Mouse (Mus musculus) mouse embryonic stem cell (cell line): ENCODE measurements around the gene P2ry12.

Experiments
- in situ Hi-C, 2 experiments: fragments of 300-500 bp; cut with MboI; formaldehyde crosslinking; loops; 1 replicate in 1 of 2; 3 replicates in 1 of 2; pipeline ENCODE4 v1.14.3; 2019 to 2020; ENCODE audit warnings: low sequenced_read_pairs in 2 of 2, low pct_unique_long_range_greater_than_20kb in 1 of 2, mixed read lengths in 1 of 2; ENCODE audit not compliant: unreplicated experiment in 1 of 2

Gene P2ry12

DNA sequence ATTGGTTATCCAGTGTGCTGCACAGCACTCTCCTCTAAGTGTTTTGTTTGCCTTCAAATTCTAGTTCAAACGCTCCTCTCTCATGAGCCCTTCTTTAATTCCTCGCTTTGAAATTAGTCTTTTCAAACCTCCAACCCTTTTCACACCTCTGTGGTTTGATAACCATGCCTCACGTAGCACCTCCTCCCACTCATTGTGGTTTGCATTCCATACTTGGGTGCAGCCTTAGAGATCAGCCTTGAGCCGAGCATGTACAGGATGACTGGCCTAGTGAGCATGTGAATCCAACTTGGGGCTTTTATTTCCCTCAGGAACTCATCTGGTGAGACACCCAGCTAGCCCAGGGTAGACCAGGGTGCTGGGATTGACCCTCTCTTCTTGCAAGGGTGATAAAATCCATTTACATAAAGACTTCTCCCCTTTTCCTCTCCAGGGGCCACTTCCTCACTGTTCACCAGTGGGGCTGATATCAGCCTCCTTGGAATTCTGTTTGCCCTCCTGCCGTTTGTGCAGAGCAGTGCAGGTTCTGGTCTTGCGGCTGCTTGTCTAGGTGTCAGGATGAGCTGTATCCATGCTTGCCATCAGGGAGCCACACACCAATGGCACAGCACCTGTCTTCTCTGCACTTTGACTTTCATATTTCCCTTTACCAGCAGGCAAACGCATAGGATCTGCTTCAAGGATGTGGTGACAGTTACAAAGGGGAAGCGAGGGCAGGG, 58.7 kb downstream of the P2ry12 start:
- in situ Hi-C loops, result no loop called here

DNA sequence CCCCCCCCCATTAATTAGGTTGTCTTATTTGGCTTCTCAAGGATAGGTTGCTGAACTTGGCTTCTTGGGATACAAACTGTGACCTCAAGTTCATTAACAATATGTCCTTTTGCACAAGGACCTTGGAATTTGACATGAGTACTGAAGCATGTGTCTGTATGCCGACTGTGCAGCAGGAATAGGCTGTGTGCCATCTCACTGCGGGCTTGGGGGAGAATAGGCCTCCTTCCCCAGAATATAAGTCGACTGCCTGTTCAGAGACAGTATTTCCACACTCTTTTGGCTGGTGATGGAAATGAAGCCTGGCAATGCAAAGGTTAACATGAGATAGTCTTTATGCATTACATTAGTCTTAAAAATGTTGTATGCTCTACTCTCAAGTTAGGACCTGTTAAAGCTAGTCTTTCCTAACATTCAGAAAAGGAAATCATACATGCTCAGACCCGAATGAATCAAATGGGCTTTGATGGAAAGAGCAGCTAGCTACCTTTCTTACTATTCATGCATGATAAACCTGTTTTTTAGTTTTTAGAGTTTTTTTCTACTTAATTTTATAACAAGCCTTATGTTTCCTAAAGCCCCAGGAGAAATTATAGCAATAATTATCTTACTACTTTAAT, 65.2 kb downstream of the P2ry12 start:
- in situ Hi-C loops, result no loop called here

DNA sequence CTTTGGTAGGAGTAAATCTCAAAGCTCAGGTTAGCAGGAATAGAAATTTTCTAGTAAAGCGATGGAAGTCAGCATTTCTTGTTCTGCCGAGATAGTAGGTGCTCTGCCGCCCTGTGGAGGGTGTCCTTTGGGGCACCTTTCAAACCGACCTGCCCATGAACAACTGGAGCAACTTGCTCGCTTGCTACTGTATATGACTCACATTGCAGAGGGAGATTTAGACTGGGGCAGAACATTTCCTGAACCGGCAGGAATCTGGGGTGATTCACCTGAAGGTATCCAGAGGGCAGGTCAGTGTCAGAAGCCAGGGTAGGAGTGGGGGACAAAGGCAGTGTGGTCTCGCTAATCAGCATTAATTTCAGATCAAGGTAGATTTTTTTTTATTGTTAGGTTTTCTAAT, 67.7 kb downstream of the P2ry12 start, which contains the start of gene Gpr87:
Gene Gpr87 (minus strand): TSS at position 167 of the 400 bp plus-strand sequence.
- in situ Hi-C loops, result no loop called here

- in situ Hi-C loops, result no loop called here
These were observed 68.6 kb downstream of the P2ry12 start for GRCm38 (mm10) chr3:59194099-59194498.

GRCm38 (mm10) chr3:59191674-59192073, 71.0 kb downstream of the P2ry12 start:
- in situ Hi-C loops, result no loop called here

DNA sequence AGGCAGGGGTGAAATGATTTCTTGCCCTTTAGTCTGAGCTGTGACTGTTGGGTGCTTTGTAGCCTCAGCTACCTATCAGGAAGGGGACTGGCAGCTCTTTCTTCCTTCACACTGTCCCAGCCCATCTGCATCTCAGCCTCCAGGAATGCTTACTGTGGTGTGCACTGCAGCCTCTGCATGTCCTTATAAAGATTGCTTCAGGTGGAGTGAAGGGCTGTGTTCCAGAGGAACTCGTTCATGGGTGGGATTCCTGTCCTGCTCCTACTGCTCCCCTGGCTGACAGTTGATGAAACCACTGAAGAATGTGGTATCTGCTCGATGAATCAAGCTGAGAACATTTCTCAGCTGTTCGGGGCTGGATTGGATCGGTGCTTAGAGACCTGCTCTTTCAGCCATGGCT, 75.3 kb downstream of the P2ry12 start:
- in situ Hi-C loops, result no loop called here

- in situ Hi-C loops, result no loop called here
These were observed 77.0 kb downstream of the P2ry12 start for GRCm38 (mm10) chr3:59185662-59186061.

DNA sequence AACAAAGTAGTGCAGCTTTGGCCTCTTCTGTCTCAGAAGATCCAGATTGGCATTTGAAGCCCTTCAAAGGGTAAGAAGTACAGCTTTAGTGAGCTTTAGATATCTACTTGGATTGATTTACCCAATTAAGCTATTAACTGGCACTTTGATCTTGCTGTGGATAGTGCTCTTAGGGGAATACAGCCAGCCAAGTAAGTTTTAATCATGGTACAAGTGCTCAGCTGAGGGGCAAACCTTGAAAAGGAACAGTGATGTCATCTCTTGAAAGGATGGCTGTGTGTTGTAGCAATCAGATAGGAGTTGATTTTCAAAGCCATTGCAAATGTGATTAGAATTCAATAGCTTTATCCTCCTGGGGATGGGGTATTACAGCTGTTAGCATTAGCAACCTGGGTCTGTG, 80.5 kb downstream of the P2ry12 start:
- in situ Hi-C loops, result no loop called here

GRCm38 (mm10) chr3:59181134-59181533, 81.5 kb downstream of the P2ry12 start:
- in situ Hi-C loops, result no loop called here

DNA sequence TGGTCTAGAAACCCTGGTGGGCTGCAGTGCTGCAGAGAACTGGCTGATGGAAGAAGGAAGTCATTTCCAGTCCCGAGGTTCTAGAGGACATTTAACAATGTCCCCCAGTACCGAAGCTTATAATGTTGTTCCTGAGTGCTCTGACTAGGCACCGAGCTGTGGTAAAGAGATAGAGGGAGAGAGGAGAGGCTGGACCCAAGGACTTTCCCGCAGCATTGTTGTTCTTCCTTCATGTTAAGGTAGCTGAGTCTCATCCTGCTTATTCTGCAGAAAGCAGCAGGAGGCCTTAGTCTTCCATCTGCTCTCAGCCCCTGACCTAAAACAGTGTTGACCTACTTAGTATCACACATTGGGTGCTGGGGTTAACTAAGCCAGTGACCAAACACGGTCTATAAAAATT, 85.8 kb downstream of the P2ry12 start:
- in situ Hi-C loops, result no loop called here

- in situ Hi-C loops, result no loop called here
These were observed 87.4 kb downstream of the P2ry12 start for GRCm38 (mm10) chr3:59175234-59175633.

DNA sequence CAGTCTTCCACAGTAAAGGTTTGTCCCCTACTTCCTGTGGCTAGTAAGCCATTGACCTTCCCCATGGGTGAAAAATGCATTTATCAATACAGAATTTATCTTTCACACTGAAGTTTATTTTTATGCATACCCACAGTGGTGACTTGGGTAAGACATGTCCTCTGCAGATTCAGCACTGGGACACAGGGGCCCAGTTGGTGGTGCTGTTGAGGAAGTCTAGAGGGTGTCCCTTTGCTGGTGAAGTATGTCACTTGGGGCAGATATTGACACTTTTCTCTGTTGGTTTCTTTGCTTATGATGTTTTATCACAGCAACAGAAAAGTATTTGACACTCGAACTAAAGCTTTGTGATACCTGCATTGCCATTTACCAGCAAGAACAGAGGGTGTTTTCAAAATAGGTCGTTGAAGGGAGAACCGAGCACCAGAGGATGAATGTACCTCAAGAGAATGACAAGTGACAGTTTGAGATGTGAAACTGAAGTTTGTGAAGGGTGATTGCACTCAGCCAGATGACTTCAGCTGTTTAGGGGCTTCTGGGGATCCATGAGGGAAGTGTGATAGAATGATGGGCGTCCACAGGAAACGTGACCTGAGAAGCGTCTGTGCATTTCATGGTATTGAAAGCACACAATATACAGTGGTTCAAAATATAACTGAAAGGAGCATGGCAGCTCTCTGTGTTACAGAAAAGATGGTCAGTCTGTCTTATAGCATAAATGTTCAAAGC, 88.1 kb downstream of the P2ry12 start:
- in situ Hi-C loops, result no loop called here

DNA sequence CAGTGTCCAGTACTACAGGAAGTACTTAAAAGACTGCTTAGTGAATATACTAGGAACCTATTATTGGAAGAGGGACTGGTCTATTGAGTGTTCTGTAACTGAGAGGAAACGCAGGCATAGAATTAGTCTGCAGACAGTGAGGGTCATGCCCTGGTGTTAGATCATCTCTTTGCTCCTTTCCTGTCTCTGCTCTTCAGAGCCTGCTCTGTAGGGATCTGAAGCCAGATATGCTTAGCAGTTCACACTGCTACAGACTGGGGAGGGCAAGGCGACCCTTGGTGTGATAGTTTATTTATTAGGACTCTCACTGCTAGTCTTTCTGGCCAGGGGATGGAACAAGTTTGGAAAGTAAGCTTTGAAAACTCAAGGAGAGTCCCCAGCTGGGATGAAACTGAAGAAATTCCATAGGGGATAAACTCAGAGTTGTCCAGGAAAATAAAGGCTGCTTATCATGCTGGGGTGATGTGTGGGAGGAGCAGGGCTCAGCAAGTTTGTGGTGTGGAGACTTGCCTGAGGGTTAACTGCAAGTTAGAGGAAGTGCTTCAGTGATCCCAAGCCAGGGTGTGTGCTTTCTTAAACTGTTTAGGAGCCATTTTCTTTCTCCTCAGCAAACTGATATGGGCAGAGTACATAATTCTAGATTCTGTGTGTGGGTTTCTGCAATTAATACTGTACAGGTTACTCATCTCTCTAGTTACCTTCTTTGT, 92.6 kb downstream of the P2ry12 start:
- in situ Hi-C loops, result no loop called here

GRCm38 (mm10) chr3:59169215-59169614, 93.5 kb downstream of the P2ry12 start:
- in situ Hi-C loops, result no loop called here

DNA sequence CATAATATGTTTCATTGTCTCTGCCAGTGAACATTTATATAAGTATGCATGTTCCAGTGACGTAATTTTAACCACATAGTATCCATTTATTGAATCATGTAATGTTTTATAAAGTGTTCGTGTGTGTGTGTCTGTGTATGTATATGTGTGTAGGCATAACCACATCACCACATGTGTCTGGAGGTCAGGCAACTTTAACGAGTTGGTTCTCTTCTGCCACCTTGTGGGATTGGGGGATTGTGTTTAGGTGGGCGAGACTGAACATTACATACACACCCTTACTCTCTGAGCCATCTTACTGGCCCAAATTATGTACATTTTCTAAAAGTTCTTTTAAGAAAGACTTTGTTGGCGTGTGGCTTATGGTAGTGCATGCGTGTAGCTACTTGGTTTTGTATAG, 94.2 kb downstream of the P2ry12 start:
- in situ Hi-C loops, result no loop called here

GRCm38 (mm10) chr3:59167417-59168054, 95.1 kb downstream of the P2ry12 start:
- in situ Hi-C loops, result no loop called here
